Mouse (Mus musculus): ENCODE data around the gene Gm15155. TPM values are rescaled to one million over a fixed set of nuclear protein-coding genes. Genes with fewer than 3 reads are reported as not detected.
"Not testable (repeated sequence)": the region's sequence is repeated elsewhere in the genome, so short reads cannot be mapped to it uniquely, and the experiment has no call there.

Gene Gm15155
- total RNA-seq, 2 experiments from 2014 or later = 0.54 to 0.70 TPM

DNA sequence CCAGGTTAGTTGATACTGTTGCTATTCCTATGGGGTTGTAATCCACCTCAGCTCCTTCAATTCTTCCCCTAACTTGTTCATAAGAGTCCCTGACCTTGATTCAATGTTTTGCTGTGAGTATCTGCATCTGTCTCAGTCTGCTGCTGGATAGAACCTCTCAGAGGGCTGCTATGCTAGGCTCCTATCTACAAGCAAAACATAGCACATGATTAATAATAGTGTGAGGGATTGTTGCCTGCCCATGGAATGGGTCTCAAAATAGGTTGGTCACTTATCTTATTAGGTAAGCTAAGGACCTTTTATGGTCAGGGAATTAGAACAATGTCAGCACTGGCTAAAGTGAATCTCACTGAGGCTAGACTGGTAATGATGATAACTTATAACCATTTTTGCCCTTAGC is 547.0 kb downstream of the Gm15155 start:
- no peak overlapping the region for H3K27ac ChIP-seq
- intact Hi-C loops (cut with DNase I) = no loop called here
- no peak overlapping the region for H3K4me3 ChIP-seq
- TF ChIP-seq CTCF (IDR thresholded peaks at IDR 0.05) = no peak
- no peak for DNase-seq (ENCODE audit: extremely low spot score in 1 of 2, low spot score in 2 of 2)

DNA sequence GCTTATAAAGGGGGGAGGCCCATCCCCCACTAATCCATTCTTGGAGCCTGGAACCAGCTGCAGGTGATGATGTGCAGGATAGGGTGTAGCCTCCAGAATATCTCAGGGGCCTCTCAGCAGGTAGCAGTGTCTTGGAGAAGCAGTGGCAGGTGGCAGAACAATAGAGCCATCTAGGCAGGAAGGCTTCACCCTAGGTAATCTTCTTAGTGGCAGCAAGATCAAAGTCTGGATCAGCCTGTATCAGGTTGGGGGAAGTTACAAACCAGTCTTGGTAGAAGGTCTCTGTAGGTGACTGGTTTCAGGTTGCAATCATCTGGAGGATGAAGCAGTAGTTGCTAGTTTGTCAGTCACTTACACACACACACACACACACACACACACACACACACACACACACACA is 679.3 kb downstream of the Gm15155 start:
- H3K4me3 ChIP-seq; intact Hi-C loops (cut with DNase I); H3K27ac ChIP-seq; DNase-seq (ENCODE audit: extremely low spot score in 1 of 2, low spot score in 2 of 2): not testable (repeated sequence)

Other genes with a start within 250 kb of the Gm15155 start
- gene Ptchd1, start 927 bp upstream of the Gm15155 start, total RNA-seq (2021) = 10 to 100 TPM; 17.6 to 19.8 TPM